Mouse (Mus musculus) embryonic fibroblast, embryonic 13.5 days (primary cell): ENCODE measurements at regions not wholly inside any gene's neighbourhood (a gene's known extent, or its start where the extent isn't known, plus 50 kb on each side); places are given as distances from the start of the nearest gene placed in this dataset.

Source experiments
- CTCF ChIP-seq: IDR thresholded peaks from 2 replicates; pipeline ENCODE4 v1.5.1; 2011; ENCODE audit warnings: mild to moderate bottlenecking, control low read depth, low read length, moderate library complexity, borderline replicate concordance; ENCODE audit not compliant: insufficient read depth
- POLR2A ChIP-seq: IDR thresholded peaks from 2 replicates; pipeline ENCODE4 v1.6.1; 2011; ENCODE audit warnings: low read depth, mild to moderate bottlenecking, control low read depth, low read length, moderate library complexity

DNA sequence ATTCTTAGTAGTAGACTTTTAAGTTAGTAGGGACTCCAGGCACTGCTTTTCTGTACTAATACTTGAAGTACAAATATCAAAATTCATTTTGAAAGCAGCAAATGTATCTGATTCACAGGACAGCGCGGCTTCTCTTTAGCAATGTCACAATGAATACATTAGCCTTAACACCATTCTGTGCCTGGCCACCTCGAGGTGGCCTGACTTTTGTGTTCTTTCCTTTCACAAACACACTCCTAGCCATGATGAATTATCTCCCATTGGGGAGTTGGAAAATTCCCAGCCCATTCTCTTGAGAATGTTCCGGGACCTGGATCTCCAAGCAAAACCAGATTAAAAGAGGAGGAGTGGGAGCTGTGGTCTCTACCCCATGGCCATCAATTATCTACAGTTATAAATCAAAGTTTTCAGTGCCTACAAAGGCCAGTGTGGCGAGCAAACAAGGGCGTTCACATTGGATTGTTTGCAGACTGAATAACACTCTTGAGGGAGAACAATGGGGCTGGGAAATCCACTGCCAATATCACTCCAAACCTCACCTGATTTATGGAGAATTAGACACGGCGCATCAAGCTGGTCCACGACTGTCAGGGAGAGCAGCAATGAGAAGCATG lies 82.7 kb upstream of the Rarb start:
- TF ChIP-seq POLR2A = no peak
- TF ChIP-seq CTCF = no peak
